Mouse (Mus musculus): ENCODE data around the gene Tamm41. TPM values are rescaled to one million over a fixed set of nuclear protein-coding genes. Genes with fewer than 3 reads are reported as not detected.

Tamm41 gene
- polyA plus RNA-seq, 1 experiment from 2014 or later = 76.9 TPM

GRCm38 (mm10) chr6:114964235-114964634 is 73.4 kb downstream of the Tamm41 start:
- H3K27me3 ChIP-seq (ENCODE audit: control insufficient read depth, insufficient read depth, low read length) = peaks cover 20% of the 10 kb centered on the region

GRCm38 (mm10) chr6:114963636-114964035 is 74.0 kb downstream of the Tamm41 start:
- Histone ChIP-seq H3K36me3 (ENCODE audit: control insufficient read depth, insufficient read depth, low read length) (no peaks in the 10 kb centered on the region), H3K9me3 (ENCODE audit: control insufficient read depth, low read length) (no peaks in the 10 kb centered on the region), H3K9ac (ENCODE audit: low read length) (no peak overlapping the region), H3K4me2 (no peak overlapping the region), H3K4me1 (ENCODE audit: control insufficient read depth, insufficient read depth, low read length) (peaks cover 5% of the 10 kb centered on the region; the same call in 1 of the 2 replicates), H3K4me3 (ENCODE audit: low read depth, low read length) (no peak overlapping the region), H3K27me3 (ENCODE audit: control insufficient read depth, insufficient read depth, low read length) (peaks cover 14% of the 10 kb centered on the region), H3K27ac (ENCODE audit: low read depth, low read length) (no peak overlapping the region)
- ATAC-seq (ENCODE audit: low FRiP score) = no peak
- DNase-seq (ENCODE audit: low spot score, missing footprints) = no peak
- whole genome bisulfite sequencing = 69% methylated on average over 5 of the region's 5 CpGs

More at GRCm38 (mm10) chr6:114964235-114964634, 73.4 kb downstream of the Tamm41 start:
- Histone ChIP-seq H3K4me1 (ENCODE audit: control insufficient read depth, insufficient read depth, low read length) (peaks cover 8% of the 10 kb centered on the region; the same call in 1 of the 2 replicates), H3K4me2 (no peak overlapping the region), H3K36me3 (ENCODE audit: control insufficient read depth, insufficient read depth, low read length) (no peaks in the 10 kb centered on the region), H3K9me3 (ENCODE audit: control insufficient read depth, low read length) (no peaks in the 10 kb centered on the region), H3K27ac (ENCODE audit: low read depth, low read length) (no peak overlapping the region), H3K9ac (ENCODE audit: low read length) (no peak overlapping the region), H3K4me3 (ENCODE audit: low read depth, low read length) (no peak overlapping the region)
- no peak for ATAC-seq (ENCODE audit: low FRiP score)
- no peak for DNase-seq (ENCODE audit: low spot score, missing footprints)
- WGBS = 82% methylated on average over 2 of the region's 2 CpGs

- Histone ChIP-seq H3K4me1 (ENCODE audit: control insufficient read depth, insufficient read depth, low read length) (no peaks in the 10 kb centered on the region), H3K27me3 (ENCODE audit: control insufficient read depth, insufficient read depth, low read length) (no peaks in the 10 kb centered on the region), H3K4me3 (ENCODE audit: low read depth, low read length) (no peak overlapping the region), H3K36me3 (ENCODE audit: control insufficient read depth, insufficient read depth, low read length) (no peaks in the 10 kb centered on the region), H3K9ac (ENCODE audit: low read length) (no peak overlapping the region), H3K4me2 (no peak overlapping the region), H3K27ac (ENCODE audit: low read depth, low read length) (no peak overlapping the region), H3K9me3 (ENCODE audit: control insufficient read depth, low read length) (no peaks in the 10 kb centered on the region)
- ATAC-seq (ENCODE audit: low FRiP score) (no peak), DNase-seq (ENCODE audit: low spot score, missing footprints) (no peak)
- WGBS = 85% methylated on average over 10 of the region's 10 CpGs
Observed at GRCm38 (mm10) chr6:114961276-114962068, 76.2 kb downstream of the Tamm41 start.

GRCm38 (mm10) chr6:114959012-114959398 is 78.7 kb downstream of the Tamm41 start:
- no peaks in the 10 kb centered on the region for H3K4me1 ChIP-seq (ENCODE audit: control insufficient read depth, insufficient read depth, low read length)
- H3K4me2 ChIP-seq = no peak overlapping the region
- DNase-seq (ENCODE audit: low spot score, missing footprints) (no peak), ATAC-seq (ENCODE audit: low FRiP score) (no peak)
- H3K9me3 ChIP-seq (ENCODE audit: control insufficient read depth, low read length) = no peaks in the 10 kb centered on the region
- WGBS = 88% methylated on average over 6 of the region's 6 CpGs
- no peaks in the 10 kb centered on the region for H3K36me3 ChIP-seq (ENCODE audit: control insufficient read depth, insufficient read depth, low read length)
- no peak overlapping the region for H3K27ac ChIP-seq (ENCODE audit: low read depth, low read length)
- H3K27me3 ChIP-seq (ENCODE audit: control insufficient read depth, insufficient read depth, low read length) = no peaks in the 10 kb centered on the region
- H3K9ac ChIP-seq (ENCODE audit: low read length) = no peak overlapping the region
- no peak overlapping the region for H3K4me3 ChIP-seq (ENCODE audit: low read depth, low read length)

GRCm38 (mm10) chr6:114958249-114959011 is 79.2 kb downstream of the Tamm41 start:
- WGBS = 86% methylated on average over 10 of the region's 10 CpGs
- Histone ChIP-seq H3K36me3 (ENCODE audit: control insufficient read depth, insufficient read depth, low read length) (no peaks in the 10 kb centered on the region), H3K27ac (ENCODE audit: low read depth, low read length) (no peak overlapping the region), H3K27me3 (ENCODE audit: control insufficient read depth, insufficient read depth, low read length) (no peaks in the 10 kb centered on the region), H3K4me1 (ENCODE audit: control insufficient read depth, insufficient read depth, low read length) (no peaks in the 10 kb centered on the region), H3K4me2 (no peak overlapping the region), H3K9ac (ENCODE audit: low read length) (no peak overlapping the region), H3K9me3 (ENCODE audit: control insufficient read depth, low read length) (no peaks in the 10 kb centered on the region), H3K4me3 (ENCODE audit: low read depth, low read length) (no peak overlapping the region)
- no peak for ATAC-seq (ENCODE audit: low FRiP score)
- no peak for DNase-seq (ENCODE audit: low spot score, missing footprints)

- Histone ChIP-seq H3K36me3 (ENCODE audit: control insufficient read depth, insufficient read depth, low read length) (no peaks in the 10 kb centered on the region), H3K4me2 (no peak overlapping the region), H3K4me3 (ENCODE audit: low read depth, low read length) (no peak overlapping the region), H3K9ac (ENCODE audit: low read length) (no peak overlapping the region), H3K27me3 (ENCODE audit: control insufficient read depth, insufficient read depth, low read length) (no peaks in the 10 kb centered on the region), H3K4me1 (ENCODE audit: control insufficient read depth, insufficient read depth, low read length) (no peaks in the 10 kb centered on the region), H3K9me3 (ENCODE audit: control insufficient read depth, low read length) (no peaks in the 10 kb centered on the region), H3K27ac (ENCODE audit: low read depth, low read length) (no peak overlapping the region)
- WGBS = 78% methylated on average over 12 of the region's 12 CpGs
- ATAC-seq (ENCODE audit: low FRiP score) (no peak), DNase-seq (ENCODE audit: low spot score, missing footprints) (no peak)
Observed at GRCm38 (mm10) chr6:114957756-114958155, 79.9 kb downstream of the Tamm41 start.

GRCm38 (mm10) chr6:114954496-114954895 is 83.2 kb downstream of the Tamm41 start:
- no peak overlapping the region for H3K4me2 ChIP-seq

More at GRCm38 (mm10) chr6:114954496-114954895, 83.2 kb downstream of the Tamm41 start:
- Histone ChIP-seq H3K9me3 (ENCODE audit: control insufficient read depth, low read length) (no peaks in the 10 kb centered on the region), H3K27ac (ENCODE audit: low read depth, low read length) (no peak overlapping the region), H3K4me1 (ENCODE audit: control insufficient read depth, insufficient read depth, low read length) (no peaks in the 10 kb centered on the region), H3K36me3 (ENCODE audit: control insufficient read depth, insufficient read depth, low read length) (no peaks in the 10 kb centered on the region), H3K9ac (ENCODE audit: low read length) (no peak overlapping the region), H3K4me3 (ENCODE audit: low read depth, low read length) (no peak overlapping the region), H3K27me3 (ENCODE audit: control insufficient read depth, insufficient read depth, low read length) (no peaks in the 10 kb centered on the region)
- ATAC-seq (ENCODE audit: low FRiP score) (no peak), DNase-seq (ENCODE audit: low spot score, missing footprints) (no peak)
- WGBS = 87% methylated on average over 5 of the region's 5 CpGs
